Mouse (Mus musculus) MEL (cell line): ENCODE measurements around the gene Rhoj. TPM values are rescaled to one million over a fixed set of nuclear protein-coding genes. Genes with fewer than 3 reads are reported as not detected.
A peak's percentile ranks its signal among the peaks of the same experiment; 100 is the strongest.

Source experiments
- DNase-seq: peaks from one replicate; pipeline ENCODE4 v3.0.0; 2011; ENCODE audit warnings: low read depth, low spot score
- H3K27ac ChIP-seq: 2 replicates; pipeline ENCODE4 v1.5.1; 2012; ENCODE audit warnings: low read depth, mild to moderate bottlenecking, control low read depth, low read length, moderate library complexity; ENCODE audit not compliant: control insufficient read depth
- H3K27me3 ChIP-seq, 2 experiments: fragments of 150-350 bp in 1 of 2; sonication (generic) in 1 of 2; 2 replicates each; pipeline ENCODE4 v1.6.1; 2012; ENCODE audit warnings: low read length in 2 of 2, mild to moderate bottlenecking in 2 of 2, improper control_type of control experiment in 1 of 2, moderate library complexity in 1 of 2; ENCODE audit not compliant: insufficient read depth in 2 of 2, control insufficient read depth in 1 of 2
- H3K36me3 ChIP-seq, 2 experiments: 2 replicates each; pipeline ENCODE4 v1.6.1; 2012 to 2014; ENCODE audit warnings: low read length in 2 of 2, improper control_type of control experiment in 1 of 2, inconsistent platforms in 1 of 2, mild to moderate bottlenecking in 1 of 2; ENCODE audit not compliant: insufficient read depth in 2 of 2, control insufficient read depth in 1 of 2
- H3K4me1 ChIP-seq, 2 experiments: fragments of 150-350 bp in 1 of 2; sonication (generic) in 1 of 2; 2 replicates each; pipeline ENCODE4 v1.6.1; 2012; ENCODE audit warnings: low read length in 2 of 2, improper control_type of control experiment in 1 of 2, mild to moderate bottlenecking in 1 of 2; ENCODE audit not compliant: insufficient read depth in 2 of 2, control insufficient read depth in 1 of 2
- H3K4me3 ChIP-seq, 2 experiments: fragments of 150-350 bp in 1 of 2; sonication (generic) in 1 of 2; 2 replicates each; pipeline ENCODE4 v1.5.1; 2012; ENCODE audit warnings: low read depth in 2 of 2, low read length in 2 of 2, mild to moderate bottlenecking in 2 of 2, moderate library complexity in 2 of 2, control low read depth in 1 of 2, improper control_type of control experiment in 1 of 2; ENCODE audit not compliant: control insufficient read depth in 1 of 2, insufficient read depth in 1 of 2
- H3K79me2 ChIP-seq: 2 replicates; pipeline ENCODE4 v1.6.1; 2012; ENCODE audit warnings: mild to moderate bottlenecking, low read length, moderate library complexity; ENCODE audit not compliant: control insufficient read depth, poor library complexity, insufficient read depth
- H3K9ac ChIP-seq: 2 replicates; pipeline ENCODE4 v1.6.1; 2012; ENCODE audit warnings: low read depth, mild to moderate bottlenecking, control low read depth, low read length, moderate library complexity; ENCODE audit not compliant: control insufficient read depth, poor library complexity, severe bottlenecking
- H3K9me3 ChIP-seq: fragments of 150-350 bp; sonication (generic); replicated peaks from 2 replicates; pipeline ENCODE4 v1.6.1; 2012; ENCODE audit warnings: mild to moderate bottlenecking, low read length, improper control_type of control experiment, moderate library complexity; ENCODE audit not compliant: insufficient read depth
- BHLHE40 ChIP-seq: IDR thresholded peaks from 2 replicates; pipeline ENCODE4 v1.6.1; 2012; ENCODE audit warnings: low read depth, mild to moderate bottlenecking, inconsistent platforms, low read length, improper control_type of control experiment, borderline replicate concordance
- CHD2 ChIP-seq: IDR thresholded peaks from 2 replicates; pipeline ENCODE4 v1.6.1; 2011; ENCODE audit warnings: low read length, improper control_type of control experiment
- EP300 ChIP-seq, 2 experiments: IDR thresholded peaks; 2 replicates each; pipeline ENCODE4 v1.6.1; 2011; ENCODE audit warnings: improper control_type of control experiment in 2 of 2, low read length in 2 of 2, low read depth in 1 of 2, mild to moderate bottlenecking in 1 of 2
- ETS1 ChIP-seq: IDR thresholded peaks from 2 replicates; pipeline ENCODE4 v1.6.1; 2012; ENCODE audit warnings: low read depth, mild to moderate bottlenecking, inconsistent platforms, low read length, improper control_type of control experiment, moderate library complexity
- GABPA ChIP-seq: IDR thresholded peaks from 2 replicates; pipeline ENCODE4 v1.6.1; 2012; ENCODE audit warnings: low read depth, mild to moderate bottlenecking, inconsistent platforms, low read length, improper control_type of control experiment, moderate library complexity
- GATA1 ChIP-seq: IDR thresholded peaks from 2 replicates; pipeline ENCODE4 v1.6.1; 2011; ENCODE audit warnings: low read depth, low read length, improper control_type of control experiment
- MYC ChIP-seq: IDR thresholded peaks from 2 replicates; pipeline ENCODE4 v1.6.1; 2011; ENCODE audit warnings: low read depth, mild to moderate bottlenecking, low read length, improper control_type of control experiment, moderate library complexity
- NRF1 ChIP-seq: IDR thresholded peaks from 2 replicates; pipeline ENCODE4 v1.6.1; 2014; ENCODE audit warnings: low read depth, mild to moderate bottlenecking, inconsistent platforms, low read length, improper control_type of control experiment, moderate library complexity; ENCODE audit not compliant: poor library complexity, insufficient read depth, severe bottlenecking
- POLR2A ChIP-seq, 2 experiments: IDR thresholded peaks; 2 replicates each; pipeline ENCODE4 v1.6.1; 2011 to 2012; ENCODE audit warnings: low read length in 2 of 2, mild to moderate bottlenecking in 2 of 2, control low read depth in 1 of 2, improper control_type of control experiment in 1 of 2, low read depth in 1 of 2, moderate library complexity in 1 of 2; ENCODE audit not compliant: control insufficient read depth in 1 of 2, insufficient read depth in 1 of 2, poor library complexity in 1 of 2
- POLR2AphosphoS2 ChIP-seq: IDR thresholded peaks from 2 replicates; pipeline ENCODE4 v1.6.1; 2011; ENCODE audit warnings: low read length, improper control_type of control experiment
- POLR2AphosphoS5 ChIP-seq: IDR thresholded peaks from 2 replicates; pipeline ENCODE4 v1.6.1; 2012; ENCODE audit warnings: low read depth, borderline replicate concordance, mild to moderate bottlenecking, inconsistent platforms, low read length, moderate library complexity, mixed read lengths
- RCOR1 ChIP-seq: IDR thresholded peaks from 2 replicates; pipeline ENCODE4 v1.6.1; 2012; ENCODE audit warnings: low read depth, mild to moderate bottlenecking, inconsistent platforms, low read length, improper control_type of control experiment
- SMC3 ChIP-seq: IDR thresholded peaks from 2 replicates; pipeline ENCODE4 v1.6.1; 2011; ENCODE audit warnings: low read depth, low read length, improper control_type of control experiment
- TAL1 ChIP-seq: IDR thresholded peaks from 2 replicates; pipeline ENCODE4 v1.6.1; 2012; ENCODE audit warnings: mild to moderate bottlenecking, inconsistent platforms, low read length, moderate library complexity, mixed read lengths
- TCF12 ChIP-seq: IDR thresholded peaks from 2 replicates; pipeline ENCODE4 v1.6.1; 2014; ENCODE audit warnings: low read depth, mild to moderate bottlenecking, inconsistent platforms, low read length, improper control_type of control experiment, moderate library complexity
- USF1 ChIP-seq: IDR thresholded peaks from 2 replicates; pipeline ENCODE4 v1.6.1; 2014; ENCODE audit warnings: low read depth, mild to moderate bottlenecking, inconsistent platforms, low read length, improper control_type of control experiment, moderate library complexity
- ZC3H11A ChIP-seq: IDR thresholded peaks from 2 replicates; pipeline ENCODE4 v1.6.1; 2012; ENCODE audit warnings: low read depth, mild to moderate bottlenecking, inconsistent platforms, low read length, improper control_type of control experiment
- ZMIZ1 ChIP-seq: IDR thresholded peaks from 2 replicates; pipeline ENCODE4 v1.6.1; 2012; ENCODE audit warnings: low read depth, mild to moderate bottlenecking, inconsistent platforms, low read length, improper control_type of control experiment, moderate library complexity
- polyA plus RNA-seq, 2 experiments: library from polyadenylated mRNA; stranded (reverse) in 1 of 2; unstranded in 1 of 2; fragments of >175 nt in 1 of 2; fragments of >200 nt in 1 of 2; gene quantifications; 2 replicates each; pipeline versions ENCODE4 v1.2.1 to v1.2.4; 2012; ENCODE audit warnings: low replicate concordance in 2 of 2, low read depth in 1 of 2; ENCODE audit not compliant: insufficient read length in 2 of 2, insufficient read depth in 1 of 2, missing spikeins in 1 of 2
- total RNA-seq: library from RNA; depleted of rRNA; stranded (reverse); fragments of 300-350 nt; gene quantifications from 2 replicates; pipeline ENCODE4 v1.2.3, GENCODE M21; 2012

The Rhoj gene
- total and polyA plus RNA-seq, 3 experiments = not detected

DNA sequence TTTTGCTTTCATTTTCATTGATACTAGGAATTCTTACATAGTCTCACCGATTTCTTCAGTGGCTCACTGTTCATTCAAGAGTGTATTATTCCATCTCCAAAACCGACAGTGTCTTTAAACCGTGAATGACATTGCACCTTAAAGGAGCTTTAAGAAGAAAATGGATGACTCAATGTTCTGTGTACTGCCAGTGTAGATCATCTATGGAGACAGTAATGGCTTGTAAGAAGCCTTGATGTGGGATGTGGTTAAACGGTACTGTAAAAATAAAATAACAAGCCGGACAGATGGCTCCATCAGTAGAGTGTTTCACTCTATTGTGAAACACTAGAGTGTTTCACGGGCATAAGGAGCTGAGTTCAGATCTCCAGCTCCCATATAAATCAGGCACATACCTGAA is 15.2 kb upstream of the Rhoj start:
- no peak overlapping the region for H3K4me3 ChIP-seq
- H3K79me2 ChIP-seq = no peaks in the 10 kb centered on the region
- no peaks in the 10 kb centered on the region for H3K9me3 ChIP-seq
- H3K27me3 ChIP-seq = peaks cover 0 to 4% of the 10 kb centered on the region in 2 experiments; a peak in 3 of 4 replicates
- no peak overlapping the region for H3K27ac ChIP-seq
- no peaks in the 10 kb centered on the region for H3K36me3 ChIP-seq
- TF ChIP-seq CHD2 (no peak), POLR2A (IDR thresholded peaks at IDR 0.05; ENCODE audit: control insufficient read depth in 1 of 2, insufficient read depth in 1 of 2, low read depth in 1 of 2, low read length in 2 of 2, poor library complexity in 1 of 2) (no peak), SMC3 (no peak), GATA1 (no peak), GABPA (no peak), TCF12 (no peak), EP300 (IDR thresholded peaks at IDR 0.05; ENCODE audit: low read depth in 1 of 2, low read length in 2 of 2) (no peak), RCOR1 (no peak), USF1 (no peak), POLR2AphosphoS2 (no peak), NRF1 (no peak), MYC (no peak), ZMIZ1 (no peak)
- no peaks in the 10 kb centered on the region; a peak in 1 of 4 replicates for H3K4me1 ChIP-seq
- no peak for DNase-seq
- no peak overlapping the region for H3K9ac ChIP-seq

DNA sequence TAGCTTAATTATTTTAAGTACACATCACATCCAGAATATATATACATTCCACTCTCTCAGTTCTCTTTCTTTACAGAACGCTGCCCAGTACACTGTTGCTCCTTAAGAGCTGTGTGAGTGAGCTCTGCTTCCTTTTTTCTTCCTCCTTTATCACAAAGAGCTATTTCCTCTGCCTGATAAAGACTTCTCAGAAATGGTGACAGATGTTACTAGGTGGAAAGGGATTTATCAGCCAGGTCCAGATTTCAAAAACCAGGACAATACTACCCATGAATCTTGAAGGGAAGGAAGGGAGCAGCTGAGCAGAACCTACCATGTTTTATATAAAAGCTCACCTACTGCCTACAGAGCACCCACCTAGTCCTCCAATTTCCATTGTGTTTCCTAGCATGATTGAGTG is 8.3 kb upstream of the Rhoj start:
- Histone ChIP-seq H3K9me3 (no peaks in the 10 kb centered on the region), H3K27me3 (no peaks in the 10 kb centered on the region), H3K4me3 (no peak overlapping the region), H3K4me1 (peaks cover 0 to 4% of the 10 kb centered on the region in 2 experiments; a peak in 2 of 4 replicates), H3K27ac (no peak overlapping the region), H3K9ac (no peak overlapping the region), H3K79me2 (no peaks in the 10 kb centered on the region), H3K36me3 (peaks cover 0 to 13% of the 10 kb centered on the region in 2 experiments; a peak in 2 of 4 replicates)
- peak; percentile 58 for DNase-seq
- peak; percentile 99 for TF ChIP-seq RCOR1
- no peak for TF ChIP-seq POLR2AphosphoS5
- peak; percentile 82 to 84 for TF ChIP-seq EP300 (IDR thresholded peaks at IDR 0.05; ENCODE audit: low read depth in 1 of 2, low read length in 2 of 2)
- peak; percentile 75; the same call in 1 of the 2 replicates for TF ChIP-seq TCF12
- TF ChIP-seq ETS1 = peak; percentile 58; the same call in 1 of the 2 replicates
- TF ChIP-seq BHLHE40 = no peak
- peak; percentile 91 for TF ChIP-seq GATA1
- peak; percentile 54 for TF ChIP-seq TAL1
- no peak for TF ChIP-seq ZC3H11A
